Mouse (Mus musculus): ENCODE data around the gene Gm44503. TPM values are rescaled to one million over a fixed set of nuclear protein-coding genes. Genes with fewer than 3 reads are reported as not detected.

Gm44503 gene
- total and polyA plus RNA-seq, 3 experiments, result not detected

DNA sequence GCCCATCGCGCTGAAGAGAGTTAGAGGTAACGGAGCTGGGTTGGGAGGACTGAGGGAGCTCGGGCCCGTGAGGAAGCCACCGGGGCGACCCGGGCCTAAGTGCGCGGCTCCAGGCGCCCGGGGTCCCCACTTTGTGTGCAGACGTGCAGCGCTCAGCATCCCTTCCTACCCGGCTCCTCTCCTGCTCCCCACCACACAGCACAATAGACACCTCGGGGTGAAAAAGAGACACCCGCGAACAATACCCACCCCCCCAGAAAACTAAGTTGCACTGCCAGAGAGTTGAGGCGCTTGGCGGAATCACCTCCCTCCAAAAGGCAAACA lies 32.8 kb upstream of the Gm44503 start:
- H3K27ac ChIP-seq (ENCODE audit: control insufficient read depth, low read depth, low read length), result no peak overlapping the region
- no peak overlapping the region for H3K9ac ChIP-seq (ENCODE audit: control insufficient read depth, low read depth, low read length, poor library complexity, severe bottlenecking)
- no peak overlapping the region for H3K4me3 ChIP-seq (ENCODE audit: control insufficient read depth in 1 of 2, insufficient read depth in 1 of 2, low read depth in 2 of 2, low read length in 2 of 2)
- no peaks in the 10 kb centered on the region for H3K79me2 ChIP-seq (ENCODE audit: control insufficient read depth, insufficient read depth, low read length, poor library complexity)
- TF ChIP-seq ZKSCAN1 (IDR thresholded peaks at IDR 0.05; ENCODE audit: low read depth, low read length), result no peak
- no peak for TF ChIP-seq MAZ (IDR thresholded peaks at IDR 0.05; ENCODE audit: low read depth, low read length)
- no peak for TF ChIP-seq ZMIZ1 (IDR thresholded peaks at IDR 0.05; ENCODE audit: low read depth, low read length)
- no peak for TF ChIP-seq MXI1 (IDR thresholded peaks at IDR 0.05; ENCODE audit: low read depth, low read length)
- no peak for TF ChIP-seq MAFK (IDR thresholded peaks at IDR 0.05; ENCODE audit: borderline replicate concordance, low read depth, low read length)
- no peak for TF ChIP-seq MEF2A (IDR thresholded peaks at IDR 0.05; ENCODE audit: extremely low read depth, insufficient replicate concordance, low read depth, low read length, poor library complexity, severe bottlenecking)
- no peaks in the 10 kb centered on the region for H3K9me3 ChIP-seq (replicated peaks; ENCODE audit: insufficient read depth, low read length)
- no peaks in the 10 kb centered on the region for H3K36me3 ChIP-seq (ENCODE audit: control insufficient read depth in 1 of 2, insufficient read depth in 2 of 2, low read length in 2 of 2)
- no peak for DNase-seq (ENCODE audit: low read depth, low spot score)
- H3K4me1 ChIP-seq (ENCODE audit: control insufficient read depth in 1 of 2, insufficient read depth in 2 of 2, low read length in 2 of 2), result no peaks in the 10 kb centered on the region
- peaks cover 14 to 15% of the 10 kb centered on the region in 2 experiments; a peak in 3 of 4 replicates for H3K27me3 ChIP-seq (ENCODE audit: control insufficient read depth in 1 of 2, insufficient read depth in 2 of 2, low read length in 2 of 2)

DNA sequence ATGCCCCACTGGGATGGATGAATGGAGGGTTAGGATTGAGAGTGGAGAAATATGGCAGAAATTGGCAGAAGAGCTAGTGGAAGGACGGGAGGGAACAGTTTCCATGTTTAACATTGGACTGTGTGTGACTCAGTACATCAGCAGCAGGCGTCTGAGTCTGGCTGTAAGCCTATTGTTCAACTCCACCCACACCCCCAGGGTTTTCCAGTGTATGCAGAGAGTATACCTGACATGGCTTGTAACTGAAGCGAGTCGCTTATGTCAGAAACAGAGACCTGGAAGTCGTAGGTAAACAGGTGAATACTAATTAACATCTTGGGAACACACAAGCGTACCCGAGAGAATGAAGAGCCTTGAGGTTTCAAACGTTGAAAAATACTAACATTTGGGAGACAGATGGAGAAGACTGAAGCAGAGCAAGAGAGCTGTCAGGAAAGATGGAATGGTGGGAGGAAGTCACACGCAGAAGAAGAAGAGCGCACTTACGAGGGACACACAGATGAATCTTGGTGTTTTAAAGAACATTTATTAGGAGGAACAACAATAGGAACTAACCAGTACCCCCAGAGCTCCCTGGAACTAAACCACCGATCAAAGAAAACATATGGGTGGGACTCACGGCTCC lies 27.4 kb upstream of the Gm44503 start:
- Histone ChIP-seq H3K4me3 (ENCODE audit: control insufficient read depth in 1 of 2, insufficient read depth in 1 of 2, low read depth in 2 of 2, low read length in 2 of 2) (no peak overlapping the region), H3K4me1 (ENCODE audit: control insufficient read depth in 1 of 2, insufficient read depth in 2 of 2, low read length in 2 of 2) (no peaks in the 10 kb centered on the region), H3K9me3 (replicated peaks; ENCODE audit: insufficient read depth, low read length) (no peaks in the 10 kb centered on the region), H3K79me2 (ENCODE audit: control insufficient read depth, insufficient read depth, low read length, poor library complexity) (no peaks in the 10 kb centered on the region), H3K27ac (ENCODE audit: control insufficient read depth, low read depth, low read length) (no peak overlapping the region), H3K36me3 (ENCODE audit: control insufficient read depth in 1 of 2, insufficient read depth in 2 of 2, low read length in 2 of 2) (no peaks in the 10 kb centered on the region), H3K27me3 (ENCODE audit: control insufficient read depth in 1 of 2, insufficient read depth in 2 of 2, low read length in 2 of 2) (peaks cover 6 to 9% of the 10 kb centered on the region in 2 experiments; a peak in 3 of 4 replicates), H3K9ac (ENCODE audit: control insufficient read depth, low read depth, low read length, poor library complexity, severe bottlenecking) (no peak overlapping the region)
- TF ChIP-seq RAD21 (IDR thresholded peaks at IDR 0.05; ENCODE audit: low read depth, low read length) (no peak), MAFK (IDR thresholded peaks at IDR 0.05; ENCODE audit: borderline replicate concordance, low read depth, low read length) (no peak), JUND (IDR thresholded peaks at IDR 0.05; ENCODE audit: low read depth, low read length) (no peak), POLR2A (IDR thresholded peaks at IDR 0.05; ENCODE audit: control insufficient read depth in 1 of 2, insufficient read depth in 1 of 2, low read depth in 1 of 2, low read length in 2 of 2, poor library complexity in 1 of 2) (no peak), CHD2 (IDR thresholded peaks at IDR 0.05; ENCODE audit: low read length) (no peak), CTCF (IDR thresholded peaks at IDR 0.05 in 2 of 3, conservative IDR thresholded peaks at IDR 0.05 in 1 of 3; ENCODE audit: control insufficient read depth in 1 of 3, insufficient read depth in 1 of 3, low read depth in 2 of 3, low read length in 3 of 3, poor library complexity in 1 of 3, severe bottlenecking in 1 of 3) (no peak), ZMIZ1 (IDR thresholded peaks at IDR 0.05; ENCODE audit: low read depth, low read length) (no peak), TAL1 (IDR thresholded peaks at IDR 0.05; ENCODE audit: low read length) (no peak), ZKSCAN1 (IDR thresholded peaks at IDR 0.05; ENCODE audit: low read depth, low read length) (no peak), MXI1 (IDR thresholded peaks at IDR 0.05; ENCODE audit: low read depth, low read length) (no peak), NELFE (IDR thresholded peaks at IDR 0.05; ENCODE audit: low read depth, low read length) (no peak), ZC3H11A (IDR thresholded peaks at IDR 0.05; ENCODE audit: low read depth, low read length) (no peak), GATA1 (IDR thresholded peaks at IDR 0.05; ENCODE audit: low read depth, low read length) (no peak), POLR2AphosphoS5 (IDR thresholded peaks at IDR 0.05; ENCODE audit: borderline replicate concordance, low read depth, low read length) (no peak), SIN3A (IDR thresholded peaks at IDR 0.05; ENCODE audit: low read length) (no peak)
- no peak for DNase-seq (ENCODE audit: low read depth, low spot score)

All from MEL (cell line).